Mouse (Mus musculus): Measurements from ENCODE around the gene Abca6.

Abca6 gene

GRCm38 (mm10) chr11:110251534-110251933 lies at the start of gene Abca6:
Abca6 (minus strand) TSS chr11:110251776.
- peak; percentile 36 for DNase-seq

- DNase-seq: no peak
These were observed 46.4 kb upstream of the Abca6 start for GRCm38 (mm10) chr11:110297917-110298533.

- DNase-seq: no peak
These were observed 39.0 kb upstream of the Abca6 start for GRCm38 (mm10) chr11:110290586-110290985.

GRCm38 (mm10) chr11:110288423-110288822 lies 36.8 kb upstream of the Abca6 start:
- DNase-seq: no peak

DNA sequence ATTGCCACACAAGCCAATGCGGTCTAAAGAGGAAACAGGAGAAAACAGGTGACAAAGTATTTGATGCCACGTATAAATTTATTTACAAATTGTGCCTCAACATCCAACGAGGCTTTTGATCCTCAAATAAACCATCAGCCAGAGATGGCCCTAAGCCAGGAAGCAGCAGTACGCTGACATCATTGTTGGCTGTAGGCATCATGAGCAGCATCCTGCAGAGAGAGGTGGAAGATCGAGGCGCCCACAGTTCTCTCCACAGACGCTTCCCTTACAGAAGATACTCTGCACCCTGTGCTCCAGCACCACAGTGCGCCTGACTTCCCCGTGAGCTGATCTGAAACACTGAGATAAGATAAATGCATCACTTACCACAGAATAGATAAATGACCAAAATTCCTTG lies 36.1 kb upstream of the Abca6 start:
- no peak for DNase-seq

- no peak for DNase-seq
These were observed 34.8 kb upstream of the Abca6 start for GRCm38 (mm10) chr11:110286331-110286730.

DNA sequence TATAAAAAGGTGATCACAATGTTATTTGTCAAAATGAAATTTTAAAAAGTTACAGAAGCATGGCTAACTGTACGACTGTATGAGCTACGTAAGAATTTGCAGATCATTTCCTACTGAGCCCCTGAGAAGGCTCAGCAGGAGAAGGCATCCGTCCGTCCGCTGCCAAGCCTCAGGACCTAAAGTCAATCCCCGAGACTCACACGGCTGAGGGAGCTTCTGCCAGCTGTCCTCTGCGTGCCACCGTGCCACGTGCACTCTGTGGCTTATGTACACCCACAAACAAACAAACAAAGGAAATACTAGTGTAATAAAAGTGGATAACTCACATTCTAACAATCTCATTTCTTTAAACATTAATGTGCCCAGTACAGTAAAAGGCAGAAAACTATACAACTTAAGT lies 33.3 kb upstream of the Abca6 start:
- no peak for DNase-seq

DNA sequence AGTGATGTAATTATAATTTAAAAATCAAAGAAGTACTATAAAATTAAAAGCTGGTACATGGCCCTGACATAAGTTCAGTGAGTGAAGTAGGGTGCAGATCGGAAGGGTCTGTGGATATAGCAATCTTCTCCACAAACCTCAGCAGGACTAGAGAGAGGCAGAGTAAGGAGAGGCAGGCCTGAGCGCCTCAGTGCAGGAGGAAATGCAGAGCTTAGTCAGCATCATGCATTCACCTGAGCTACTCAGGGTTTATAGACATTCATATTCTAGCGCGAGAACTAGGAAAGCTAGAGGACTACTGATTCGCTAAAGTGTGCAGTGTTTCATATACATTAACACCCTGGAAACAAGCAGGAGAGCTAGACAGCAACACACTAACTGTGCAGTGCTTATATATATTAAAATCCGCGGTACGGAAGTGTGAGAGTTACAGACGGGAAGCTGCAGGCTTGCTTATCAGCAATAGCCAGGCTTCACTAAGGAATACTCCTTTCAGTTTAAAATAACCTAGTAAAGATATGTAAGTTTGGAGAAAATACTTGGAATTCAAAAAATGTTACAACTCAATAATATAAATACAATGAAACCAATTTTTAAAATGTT lies 32.7 kb upstream of the Abca6 start:
- no peak for DNase-seq

DNA sequence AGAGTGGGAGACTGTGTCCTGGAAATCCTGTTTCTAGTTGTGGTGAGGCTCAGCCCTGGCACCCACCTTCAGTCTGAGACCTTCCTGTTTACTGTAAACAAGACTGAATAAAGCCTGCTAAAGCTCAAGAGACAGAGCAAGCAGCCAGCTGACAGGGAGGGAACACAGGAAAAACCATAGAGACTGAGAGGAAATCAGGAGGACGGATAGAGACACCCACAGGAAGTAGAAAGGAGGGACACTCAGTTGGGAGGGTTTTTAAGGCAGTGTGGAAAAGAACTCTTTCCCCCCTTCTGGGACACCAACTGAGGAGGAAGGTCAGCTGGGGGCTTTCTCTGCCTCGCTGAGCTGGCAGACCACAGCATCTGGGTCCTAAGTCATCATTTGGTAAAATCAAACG lies 23.2 kb upstream of the Abca6 start:
- no peak for DNase-seq

- peak; percentile 28 for DNase-seq
These were observed 20.2 kb upstream of the Abca6 start for GRCm38 (mm10) chr11:110271745-110272144.

- DNase-seq: peak; percentile 63
These were observed 16.8 kb upstream of the Abca6 start for GRCm38 (mm10) chr11:110268244-110268844.

DNA sequence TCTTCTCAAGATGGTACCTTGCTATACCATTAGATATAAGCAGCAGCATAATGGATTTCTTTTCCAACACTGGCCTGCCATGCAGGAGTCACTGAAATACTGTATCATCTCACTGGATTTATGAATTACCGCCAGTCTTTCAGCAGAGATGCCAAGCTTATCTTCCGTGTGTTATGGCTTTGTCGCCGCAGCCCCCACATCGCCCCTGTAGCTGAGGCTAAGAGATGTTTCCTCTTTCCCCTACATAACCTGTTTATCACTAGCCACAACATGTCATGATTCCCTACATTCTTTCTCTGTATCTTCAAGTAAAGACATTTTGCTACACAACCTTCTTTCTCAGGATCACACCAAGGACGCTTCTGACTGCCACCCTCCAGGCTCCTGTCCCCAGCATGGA lies 15.7 kb upstream of the Abca6 start:
- no peak for DNase-seq

- DNase-seq: peak; percentile 35
These were observed 15.2 kb upstream of the Abca6 start for GRCm38 (mm10) chr11:110266757-110267156.

DNA sequence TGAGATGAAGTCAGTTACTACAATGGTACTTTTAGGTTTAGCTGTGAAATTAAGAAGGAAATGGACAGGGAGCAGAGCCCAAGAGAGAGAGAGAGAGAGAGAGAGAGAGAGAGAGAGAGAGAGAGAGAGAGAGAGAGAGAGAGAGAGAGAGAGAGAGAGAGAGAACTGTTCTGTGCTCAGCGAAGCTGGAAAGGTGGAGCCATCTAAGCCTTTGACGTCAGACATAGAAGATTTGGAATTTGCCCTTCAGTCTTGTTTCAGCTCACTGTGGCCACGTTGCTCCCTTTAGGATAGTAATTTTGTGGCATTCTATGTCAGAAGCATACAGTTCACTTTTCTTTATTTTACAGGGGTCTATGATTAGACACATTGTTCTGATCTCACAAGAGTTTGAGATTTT lies 10.3 kb upstream of the Abca6 start:
- no peak for DNase-seq

DNA sequence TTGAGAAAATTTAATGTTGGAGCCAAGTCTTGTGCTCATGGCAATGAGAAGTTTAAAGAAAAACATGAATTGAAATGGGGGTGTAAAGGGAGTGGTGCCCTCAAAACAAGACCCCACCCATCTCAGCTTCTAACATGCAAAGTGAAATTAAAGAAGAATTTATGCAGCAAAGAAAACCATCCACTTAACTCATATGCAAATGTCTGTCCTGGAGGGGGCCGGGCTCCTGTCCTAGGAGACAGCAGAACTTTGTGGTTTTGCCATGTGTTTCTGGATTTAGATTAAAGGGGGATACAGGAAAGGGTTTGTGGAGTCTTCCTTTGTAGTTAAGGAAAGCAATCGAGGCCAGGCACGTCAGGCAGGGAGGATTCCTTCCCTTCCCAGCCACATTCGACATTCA lies 6.3 kb upstream of the Abca6 start:
- DNase-seq: no peak

DNA sequence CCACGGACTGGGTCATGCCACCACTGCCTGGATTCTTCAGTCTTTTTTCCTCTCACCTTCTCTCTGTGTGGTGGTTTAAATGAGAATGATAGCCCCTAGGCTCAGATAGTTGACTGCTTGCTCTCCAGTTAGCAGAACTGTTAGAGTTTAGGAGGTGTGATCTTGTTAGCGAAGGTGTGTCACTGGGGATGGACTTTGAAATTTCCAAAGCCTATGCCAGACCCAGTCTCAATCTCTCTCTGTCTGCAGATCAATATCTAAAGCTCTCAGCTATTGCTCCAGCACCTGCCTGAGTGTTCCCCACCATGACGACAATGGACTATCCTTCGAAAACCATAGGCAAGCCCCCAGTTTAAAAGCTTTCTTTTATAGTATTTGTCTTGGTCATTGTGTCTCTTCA lies 5.5 kb upstream of the Abca6 start:
- no peak for DNase-seq

GRCm38 (mm10) chr11:110252256-110252655 lies 680 bp upstream of the Abca6 start:
- no peak for DNase-seq

DNA sequence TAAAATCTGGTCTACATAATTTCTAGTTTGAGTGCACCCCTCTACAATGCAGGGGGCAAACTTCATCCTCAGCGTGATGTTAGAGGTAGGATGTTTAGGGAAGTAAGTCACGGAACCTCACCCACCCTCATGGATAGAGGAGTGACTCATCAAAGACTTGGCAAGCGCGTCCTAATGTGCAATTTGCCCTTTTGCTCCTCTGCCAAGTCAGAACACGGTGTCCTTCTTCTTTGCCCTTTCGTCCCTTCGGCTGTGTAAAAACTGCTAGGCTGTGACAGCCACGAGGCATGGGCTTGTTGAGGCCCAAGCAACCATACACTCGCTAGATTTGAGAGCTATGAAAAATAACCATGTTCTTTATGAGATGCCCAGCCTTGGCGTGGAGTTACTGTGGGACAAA lies 6.8 kb downstream of the Abca6 start:
- no peak for DNase-seq

DNA sequence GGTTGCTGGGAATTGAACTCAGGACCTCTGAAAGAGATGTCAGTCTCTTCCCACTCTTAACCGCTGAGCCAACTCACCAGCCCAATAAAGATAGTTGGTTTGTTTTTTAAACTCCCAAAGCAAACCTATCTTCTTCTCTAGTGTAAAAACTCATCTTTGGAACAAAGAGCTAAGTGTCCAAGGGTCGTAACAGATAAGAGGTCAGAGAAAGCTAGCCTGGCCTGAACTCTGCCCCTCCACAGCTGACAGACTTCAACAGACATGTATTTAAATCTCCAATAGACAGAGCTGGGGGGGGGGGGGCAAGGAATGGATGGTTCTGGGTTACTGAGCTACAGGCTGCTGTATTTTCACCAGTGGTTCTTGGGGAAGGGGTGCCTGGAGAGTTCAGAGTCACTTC lies 14.1 kb downstream of the Abca6 start:
- no peak for DNase-seq

- DNase-seq: no peak
These were observed 18.6 kb downstream of the Abca6 start for GRCm38 (mm10) chr11:110232975-110233374.

DNA sequence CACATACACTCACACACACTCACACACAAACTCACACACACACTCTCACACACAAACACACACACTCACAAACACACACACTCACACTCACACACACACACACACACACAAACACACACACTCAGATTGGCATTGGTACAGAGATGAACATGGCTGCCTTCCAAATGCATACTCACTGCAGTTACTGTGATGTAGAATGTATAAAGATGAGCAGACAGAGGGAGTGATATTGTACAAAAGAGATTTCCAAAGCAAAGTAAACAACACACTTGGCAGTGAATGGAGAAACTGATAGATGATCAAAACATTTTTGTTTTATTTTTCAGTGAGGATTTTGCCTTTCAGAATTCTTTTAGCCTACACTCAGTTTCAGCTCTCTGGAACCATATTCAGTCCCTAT lies 34.5 kb downstream of the Abca6 start:
- no peak for DNase-seq

DNA sequence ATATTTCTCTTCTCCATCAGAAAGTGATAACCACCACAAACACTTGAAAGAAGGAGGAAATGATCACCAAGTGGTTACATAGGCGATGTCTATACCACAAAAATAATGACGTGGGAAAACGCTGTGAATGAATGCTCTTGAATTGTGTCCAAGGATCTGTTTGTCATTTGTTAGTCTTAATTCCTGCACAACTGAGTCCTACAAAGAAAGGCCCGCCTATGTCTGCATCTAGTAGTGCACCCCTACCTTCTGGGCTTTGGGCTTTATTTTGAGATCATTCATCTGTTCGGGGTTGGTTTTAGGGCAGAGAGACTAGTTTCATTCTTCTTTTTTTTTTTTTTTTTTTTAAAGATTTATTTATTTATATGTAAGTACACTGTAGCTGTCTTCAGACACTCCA lies 47.6 kb downstream of the Abca6 start:
- DNase-seq: no peak

GRCm38 (mm10) chr11:110198882-110199281 lies 52.7 kb downstream of the Abca6 start:
- DNase-seq: no peak

- DNase-seq: no peak
These were observed 54.8 kb downstream of the Abca6 start for GRCm38 (mm10) chr11:110196561-110197306.
